Mouse (Mus musculus) layer of hippocampus, adult 9-11 months (tissue): ENCODE measurements around the gene Psmd10.

Experiments
- DNase-seq: peaks from one replicate; pipeline ENCODE4 v3.0.0; 2022

The Psmd10 gene

DNA sequence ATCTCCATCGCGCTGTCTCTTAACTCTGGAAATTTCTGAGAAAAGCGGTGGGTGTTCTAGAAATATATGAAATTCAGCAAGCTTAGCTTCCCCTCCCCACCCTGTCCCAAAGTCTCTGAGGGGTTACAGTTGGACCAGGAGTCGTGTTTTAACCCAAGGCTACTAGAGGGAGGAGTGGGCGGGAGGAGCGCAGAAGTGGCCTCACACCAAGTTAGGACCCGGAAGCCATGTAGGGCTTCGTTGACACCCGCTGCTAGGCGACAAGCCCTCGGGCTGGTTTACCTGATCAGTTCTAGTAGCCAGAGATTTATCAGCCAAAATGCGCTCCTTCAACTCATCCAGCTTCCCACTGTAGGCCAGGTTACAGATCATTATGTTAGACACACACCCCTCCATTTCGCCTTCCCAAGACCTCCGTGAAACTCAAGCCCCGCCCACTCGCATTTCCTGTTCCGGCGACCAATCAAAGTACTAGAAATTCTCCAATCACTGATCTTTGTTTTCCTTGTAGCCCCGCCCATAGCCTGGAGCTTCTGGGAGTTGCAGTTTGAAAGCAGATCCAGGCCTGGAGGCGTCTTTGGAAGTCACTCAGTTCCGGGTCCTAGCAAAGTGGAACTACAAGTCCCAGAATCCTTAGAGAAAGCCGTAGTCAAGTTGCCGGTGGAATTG lies at the start of gene Psmd10, which contains the start of gene Atg4a:
Gene Psmd10, minus strand, starts transcription at position 457 of the 669 bp plus-strand sequence.
Gene Atg4a, plus strand, starts transcription at position 636 of the 669 bp plus-strand sequence.
- peak; percentile 96 for DNase-seq

DNA sequence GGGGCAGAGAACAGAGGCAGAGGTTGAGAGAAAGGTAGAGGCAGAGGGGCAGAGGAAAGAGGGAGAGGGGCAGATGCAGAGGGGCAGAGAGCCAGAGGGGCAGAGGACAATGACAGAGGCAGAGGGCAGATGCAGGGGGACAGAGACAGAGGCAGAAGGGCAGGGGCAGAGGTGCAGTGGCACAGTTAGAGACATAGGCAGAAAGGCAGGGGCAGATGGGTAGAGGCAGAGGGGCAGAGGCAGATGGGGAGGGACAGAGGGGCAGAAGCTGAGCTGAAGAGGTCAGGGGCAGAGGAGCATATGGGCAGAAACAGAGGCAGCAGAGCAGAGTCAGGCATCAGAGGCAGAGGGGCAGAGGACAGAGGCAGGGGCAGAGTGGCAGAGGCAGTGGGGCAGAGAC lies 42.4 kb upstream of the Psmd10 start:
- no peak for DNase-seq

- no peak for DNase-seq
These were observed 41.5 kb upstream of the Psmd10 start for GRCm38 (mm10) chrX:140997912-140998545.

DNA sequence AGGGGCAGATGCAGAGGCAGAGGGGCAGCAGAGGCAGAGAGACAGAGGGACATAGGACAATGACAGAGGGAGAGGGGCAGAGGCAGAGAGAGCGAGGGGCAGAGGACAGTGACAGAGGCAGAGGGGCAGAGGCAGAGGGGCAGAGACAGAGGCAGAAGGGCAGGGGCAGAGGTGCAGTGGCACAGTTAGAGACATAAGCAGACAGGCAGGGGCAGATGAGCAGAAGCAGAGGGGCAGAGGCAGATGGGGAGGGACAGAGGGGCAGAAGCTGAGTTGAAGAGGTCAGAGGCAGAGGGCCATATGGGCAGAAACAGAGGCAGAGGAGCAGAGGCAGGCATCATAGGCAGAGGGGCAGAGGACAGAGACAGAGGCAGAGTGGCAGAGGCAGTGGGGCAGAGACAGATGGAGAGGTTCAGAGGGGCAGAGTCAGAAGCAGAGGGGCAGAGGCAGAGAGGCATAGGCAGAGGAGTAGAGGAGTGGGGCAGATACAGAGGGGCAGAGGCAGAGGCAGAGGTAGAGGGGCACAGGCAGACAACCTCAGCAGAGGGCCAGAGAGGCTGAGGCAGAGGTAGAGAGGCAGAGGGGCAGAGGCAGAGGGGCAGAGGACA lies 40.5 kb upstream of the Psmd10 start:
- no peak for DNase-seq

DNA sequence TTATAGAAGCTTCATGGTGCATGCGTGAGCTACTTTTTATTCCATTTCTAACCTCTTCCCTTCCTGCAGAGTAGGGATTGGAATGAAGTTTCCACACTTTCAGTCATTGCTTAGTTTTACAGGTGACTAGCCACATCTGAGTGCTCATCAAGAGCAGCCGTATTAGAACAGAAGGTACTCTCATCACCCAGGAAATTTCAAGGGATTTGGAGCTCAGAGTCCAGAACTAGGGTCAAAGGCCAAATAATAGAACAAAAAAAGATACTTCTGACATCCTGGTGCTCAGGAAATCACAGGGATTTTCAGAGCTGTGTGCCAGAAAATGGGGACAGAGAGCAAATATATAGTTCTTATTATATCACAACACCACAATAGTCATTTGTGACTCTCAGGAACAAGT lies 28.7 kb upstream of the Psmd10 start:
- DNase-seq = no peak

DNA sequence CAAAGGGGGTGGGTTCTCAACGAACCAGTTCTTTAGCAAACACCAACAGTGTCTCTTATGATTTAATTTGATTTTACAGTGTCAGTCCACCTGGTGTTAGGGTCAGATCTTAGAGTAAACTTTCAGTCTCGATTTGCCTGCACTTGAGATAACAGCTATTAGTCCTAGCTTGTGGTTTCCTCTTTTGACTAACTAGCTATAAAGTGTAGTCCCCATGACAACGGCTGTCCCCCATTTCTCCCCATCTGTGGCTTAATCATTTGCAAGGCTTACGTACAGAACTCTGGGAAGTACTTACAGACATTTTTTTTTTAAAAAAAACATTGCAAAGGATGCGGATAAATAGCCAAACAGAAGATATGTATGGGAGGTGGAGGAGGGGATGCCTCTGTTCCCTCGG lies 28.3 kb upstream of the Psmd10 start:
- DNase-seq = no peak

GRCm38 (mm10) chrX:140983206-140983960 lies 26.9 kb upstream of the Psmd10 start:
- no peak for DNase-seq

- DNase-seq = no peak
These were observed 23.6 kb upstream of the Psmd10 start for GRCm38 (mm10) chrX:140980163-140980562.

DNA sequence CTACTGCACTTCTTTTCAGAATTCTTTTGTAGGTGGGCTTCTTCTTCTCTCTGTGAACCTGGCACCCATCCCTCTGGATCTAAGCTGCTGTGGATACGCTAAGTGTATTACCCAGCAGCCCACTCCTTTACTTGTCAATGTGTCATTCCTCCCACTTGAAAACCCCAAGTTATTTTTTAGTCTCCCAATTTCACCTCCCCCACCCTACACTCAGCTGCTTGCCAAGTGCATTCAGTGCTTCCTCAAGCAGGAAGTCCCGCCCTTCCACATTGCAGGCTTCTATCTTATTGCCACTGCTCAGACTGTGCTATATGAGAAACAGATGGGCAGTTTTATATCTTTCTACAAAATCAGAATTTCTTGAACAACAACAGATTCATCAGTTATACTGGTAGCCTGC lies 23.0 kb upstream of the Psmd10 start:
- DNase-seq = peak; percentile 42

DNA sequence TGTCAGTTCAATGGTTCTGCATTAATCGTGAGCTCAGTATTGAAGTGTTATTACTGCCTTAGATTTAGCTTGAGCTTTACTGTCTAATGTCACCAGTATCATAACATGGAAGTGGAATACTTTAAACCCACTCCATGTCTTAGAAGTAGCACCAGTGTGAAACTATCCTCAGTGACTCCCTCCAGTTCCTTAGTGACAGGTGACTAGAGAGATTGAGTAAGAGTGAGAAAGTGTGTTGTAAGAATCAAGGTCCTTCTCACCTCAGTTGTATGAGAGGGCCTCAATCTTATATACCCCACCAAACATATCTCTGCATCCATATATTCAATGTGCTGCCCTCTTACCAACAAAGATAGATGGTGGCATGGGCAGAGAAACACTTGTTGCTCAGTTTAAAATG lies 22.4 kb upstream of the Psmd10 start:
- no peak for DNase-seq

DNA sequence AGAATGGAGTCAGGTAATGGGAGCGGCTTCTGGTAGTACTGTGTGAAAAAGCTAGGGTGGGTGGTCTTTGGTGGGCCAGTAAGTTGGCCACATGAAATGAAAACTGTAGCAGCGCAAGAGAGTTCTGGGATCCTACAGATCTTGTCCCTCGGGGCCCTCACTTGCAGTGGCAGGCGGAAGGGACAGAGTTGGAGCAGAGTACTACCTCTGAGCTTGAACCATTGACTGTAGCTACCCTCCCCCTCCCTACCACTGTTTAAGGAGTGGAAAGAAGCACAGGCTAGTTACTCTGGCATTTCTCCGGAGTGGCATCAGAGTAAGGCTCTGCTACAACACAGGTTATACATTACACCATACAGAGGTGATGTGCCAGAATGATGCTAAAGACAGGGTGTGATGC lies 431 bp upstream of the Psmd10 start:
- no peak for DNase-seq

GRCm38 (mm10) chrX:140953618-140954017 lies 2.9 kb downstream of the Psmd10 start:
- DNase-seq = no peak

DNA sequence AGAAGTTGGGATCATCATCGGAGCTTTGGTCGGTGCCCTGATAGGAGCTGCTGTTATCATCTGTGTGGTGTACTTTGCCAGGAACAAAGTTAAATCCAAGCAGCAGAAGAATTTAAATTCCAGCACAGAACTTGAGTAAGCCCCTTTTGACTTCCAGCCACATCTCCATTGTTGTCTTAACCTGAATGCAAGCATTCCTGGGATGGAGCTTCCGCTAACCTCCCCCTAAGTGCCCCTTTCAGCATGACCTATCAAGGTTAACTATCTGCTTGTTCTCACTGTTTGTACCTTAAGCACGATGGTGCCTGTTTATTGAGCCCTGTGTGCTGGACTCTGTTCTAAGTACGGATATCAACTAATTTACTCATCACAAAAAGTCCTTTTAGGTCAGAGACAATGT lies 20.3 kb downstream of the Psmd10 start:
- DNase-seq = no peak

GRCm38 (mm10) chrX:140933263-140933662 lies 23.3 kb downstream of the Psmd10 start:
- DNase-seq = no peak

- DNase-seq = no peak
These were observed 24.5 kb downstream of the Psmd10 start for GRCm38 (mm10) chrX:140932066-140932465.

- no peak for DNase-seq
These were observed 35.2 kb downstream of the Psmd10 start for GRCm38 (mm10) chrX:140921321-140921720.

GRCm38 (mm10) chrX:140907360-140907759 lies 49.2 kb downstream of the Psmd10 start, which contains the start of gene Vsig1:
TSS of gene Vsig1 (plus strand) at chrX:140907608.
- DNase-seq = no peak

- DNase-seq = no peak
These were observed 53.0 kb downstream of the Psmd10 start for GRCm38 (mm10) chrX:140903487-140903886.
